17 mouse cellular contexts compared by ENCODE assay signal in genomic region chr14:53876581-53876980, GRCm38 (mm10).
"Had no signal": no experiment of that assay in that cellular context is flagged by ENCODE, and none has a peak within 500 bp of the region (broad histone marks: within the 10 kb centered on the region; RNA-seq: fewer than 3 reads in every experiment).

No protein-coding gene starts in this region.

- H3K27me3 ChIP-seq: liver, embryonic 13.5 days; midbrain, embryonic 12.5 days; midbrain, embryonic 15.5 days; neural tube, embryonic 12.5 days; neural tube, embryonic 15.5 days had no signal

- H3K4me2 ChIP-seq: liver, embryonic 13.5 days; midbrain, embryonic 12.5 days; midbrain, embryonic 15.5 days; neural tube, embryonic 12.5 days; neural tube, embryonic 15.5 days had no signal

- H3K4me3 ChIP-seq: liver, embryonic 13.5 days; midbrain, embryonic 12.5 days; midbrain, embryonic 15.5 days; neural tube, embryonic 12.5 days; neural tube, embryonic 15.5 days had no signal

- DNase-seq: kidney, adult 18-20 months; kidney, adult 9 months; kidney, postnatal 25 days; liver, embryonic 13.5 days; lung, adult 2 months; lung, postnatal 14 days; lung, postnatal 4 days; right cerebral cortex, adult 18-20 months; right cerebral cortex, postnatal 14 days; right cerebral cortex, postnatal 4 days had no signal

- H3K4me1 ChIP-seq: liver, embryonic 13.5 days; midbrain, embryonic 12.5 days; midbrain, embryonic 15.5 days; neural tube, embryonic 12.5 days had no signal

- H3K9me3 ChIP-seq: liver, embryonic 13.5 days; midbrain, embryonic 12.5 days; midbrain, embryonic 15.5 days; neural tube, embryonic 12.5 days; neural tube, embryonic 15.5 days had no signal

- H3K9ac ChIP-seq: liver, embryonic 13.5 days; midbrain, embryonic 12.5 days; midbrain, embryonic 15.5 days; neural tube, embryonic 12.5 days; neural tube, embryonic 15.5 days had no signal

- ATAC-seq: inflammation-experienced regulatory T-cells, adult 6 months; intestine, embryonic 16.5 days; midbrain, embryonic 15.5 days had no signal

- H3K27ac ChIP-seq: kidney, postnatal 0 days; liver, embryonic 13.5 days; midbrain, embryonic 12.5 days; midbrain, embryonic 15.5 days; neural tube, embryonic 12.5 days; neural tube, embryonic 15.5 days had no signal

- H3K36me3 ChIP-seq: liver, embryonic 13.5 days; midbrain, embryonic 12.5 days; midbrain, embryonic 15.5 days; neural tube, embryonic 12.5 days; neural tube, embryonic 15.5 days had no signal
